Mouse (Mus musculus) testis, adult 2 months (tissue): ENCODE measurements at regions not wholly inside any gene's neighbourhood (a gene's known extent, or its start where the extent isn't known, plus 50 kb on each side); places are given as distances from the start of the nearest gene placed in this dataset.

Source experiments
- H3K27ac ChIP-seq: fragments of 200-500 bp; 2 replicates; pipeline ENCODE4 v1.5.1; 2012; ENCODE audit warnings: low read depth, low read length; ENCODE audit not compliant: control insufficient read depth, insufficient read depth
- H3K27me3 ChIP-seq: fragments of 200-500 bp; 2 replicates; pipeline ENCODE4 v1.6.1; 2012; ENCODE audit warnings: mild to moderate bottlenecking, low read length, moderate library complexity; ENCODE audit not compliant: control insufficient read depth, insufficient read depth
- H3K36me3 ChIP-seq: fragments of 200-500 bp; 2 replicates; pipeline ENCODE4 v1.6.1; 2012; ENCODE audit warnings: mild to moderate bottlenecking, low read length; ENCODE audit not compliant: control insufficient read depth, insufficient read depth
- H3K4me1 ChIP-seq: fragments of 200-500 bp; 2 replicates; pipeline ENCODE4 v1.6.1; 2012; ENCODE audit warnings: low read length; ENCODE audit not compliant: control insufficient read depth, insufficient read depth
- H3K4me3 ChIP-seq: fragments of 200-500 bp; 2 replicates; pipeline ENCODE4 v1.5.1; 2012; ENCODE audit warnings: low read depth, mild to moderate bottlenecking, low read length, moderate library complexity, mixed read lengths; ENCODE audit not compliant: control insufficient read depth
- CTCF ChIP-seq: fragments of 200-500 bp; IDR thresholded peaks from 2 replicates; pipeline ENCODE4 v1.5.1; 2012; ENCODE audit warnings: low read depth, mild to moderate bottlenecking, inconsistent platforms, low read length, moderate library complexity; ENCODE audit not compliant: control insufficient read depth, insufficient read depth, insufficient replicate concordance
- POLR2A ChIP-seq: fragments of 200-500 bp; IDR thresholded peaks from 2 replicates; pipeline ENCODE4 v1.6.1; 2012; ENCODE audit warnings: low read depth, mild to moderate bottlenecking, inconsistent platforms, low read length, moderate library complexity; ENCODE audit not compliant: control insufficient read depth

DNA sequence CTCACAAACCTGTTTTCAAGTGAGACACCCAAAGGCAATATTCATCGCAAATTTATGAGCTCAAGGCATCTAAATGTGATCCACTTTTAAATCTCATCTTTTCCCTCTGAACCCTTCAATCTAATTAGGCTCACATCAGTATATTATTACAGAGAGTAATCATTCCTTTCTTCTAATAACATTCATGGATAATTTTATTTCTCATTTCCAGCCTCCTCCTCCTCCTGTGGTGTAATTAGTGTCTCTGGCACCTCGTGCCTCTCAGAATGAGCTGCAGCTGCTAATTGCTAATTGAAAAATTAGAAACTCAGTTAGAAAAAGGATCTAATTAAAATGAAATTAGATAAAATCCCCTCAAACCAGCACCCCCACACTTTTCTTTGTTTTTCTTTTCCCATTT lies 420.5 kb upstream of the Camk1g start:
- H3K36me3 ChIP-seq = no peaks in the 10 kb centered on the region
- no peak overlapping the region for H3K27ac ChIP-seq
- TF ChIP-seq POLR2A = no peak
- no peak for TF ChIP-seq CTCF
- no peaks in the 10 kb centered on the region for H3K27me3 ChIP-seq
- H3K4me1 ChIP-seq = no peaks in the 10 kb centered on the region
- no peak overlapping the region for H3K4me3 ChIP-seq

GRCm38 (mm10) chr1:193788496-193788895 lies 418.4 kb upstream of the Camk1g start:
- TF ChIP-seq CTCF (no peak), POLR2A (no peak)
- no peak overlapping the region for H3K4me3 ChIP-seq
- H3K36me3 ChIP-seq = no peaks in the 10 kb centered on the region
- H3K27ac ChIP-seq = no peak overlapping the region
- H3K27me3 ChIP-seq = no peaks in the 10 kb centered on the region
- H3K4me1 ChIP-seq = no peaks in the 10 kb centered on the region

- Histone ChIP-seq H3K27ac (no peak overlapping the region), H3K4me1 (no peaks in the 10 kb centered on the region), H3K4me3 (no peak overlapping the region), H3K27me3 (no peaks in the 10 kb centered on the region), H3K36me3 (no peaks in the 10 kb centered on the region)
- TF ChIP-seq CTCF = no peak
- no peak for TF ChIP-seq POLR2A
Observed at GRCm38 (mm10) chr1:193787417-193787816, 417.3 kb upstream of the Camk1g start.

DNA sequence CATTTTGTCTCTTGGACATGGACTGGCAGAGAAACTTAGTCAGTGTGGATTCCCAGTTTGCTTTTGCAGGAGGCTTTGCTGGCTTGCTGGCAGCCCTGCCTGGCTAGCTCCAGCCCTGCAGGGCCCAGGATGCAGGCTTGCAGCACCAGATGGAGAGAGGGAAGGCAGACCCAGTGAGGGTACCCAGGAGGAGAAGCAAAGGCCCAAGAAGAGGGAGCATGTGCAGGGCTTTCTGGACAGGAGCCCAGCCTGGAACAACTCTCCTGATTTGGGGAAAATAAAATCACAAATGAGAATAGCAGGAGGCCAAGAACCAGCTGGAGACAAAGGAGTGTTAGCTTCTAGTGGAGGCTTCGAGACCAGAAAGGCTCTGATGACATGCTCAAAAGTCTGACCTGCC lies 414.9 kb upstream of the Camk1g start:
- Histone ChIP-seq H3K27ac (no peak overlapping the region), H3K4me1 (no peaks in the 10 kb centered on the region), H3K27me3 (no peaks in the 10 kb centered on the region), H3K36me3 (no peaks in the 10 kb centered on the region), H3K4me3 (no peak overlapping the region)
- TF ChIP-seq CTCF (no peak), POLR2A (no peak)

- H3K4me3 ChIP-seq = no peak overlapping the region
- TF ChIP-seq CTCF (no peak), POLR2A (no peak)
- no peaks in the 10 kb centered on the region for H3K4me1 ChIP-seq
- no peaks in the 10 kb centered on the region for H3K27me3 ChIP-seq
- no peak overlapping the region for H3K27ac ChIP-seq
- no peaks in the 10 kb centered on the region for H3K36me3 ChIP-seq
Observed at GRCm38 (mm10) chr1:193784526-193784925, 414.4 kb upstream of the Camk1g start.

DNA sequence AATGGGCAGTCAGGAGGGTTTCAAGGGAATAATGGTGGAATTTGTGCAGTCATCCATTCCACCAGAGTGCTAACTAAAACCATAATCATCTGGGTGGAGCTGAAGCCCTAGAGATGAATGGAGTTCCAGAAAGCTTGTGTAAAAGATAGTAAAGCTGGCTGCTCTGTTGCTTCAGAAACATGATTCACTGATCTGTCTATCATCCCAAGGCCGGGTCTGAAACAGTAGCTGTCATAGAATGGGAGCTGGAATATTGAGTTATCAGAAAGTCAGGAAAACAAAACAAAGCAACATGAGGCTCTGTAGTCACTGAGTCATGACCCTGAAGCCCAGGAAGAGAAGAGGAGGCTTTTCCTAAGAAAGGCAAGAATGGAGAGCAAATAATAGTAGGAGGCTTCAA lies 408.1 kb upstream of the Camk1g start:
- no peaks in the 10 kb centered on the region for H3K4me1 ChIP-seq
- H3K4me3 ChIP-seq = no peak overlapping the region
- no peaks in the 10 kb centered on the region for H3K27me3 ChIP-seq
- H3K36me3 ChIP-seq = no peaks in the 10 kb centered on the region
- TF ChIP-seq POLR2A (no peak), CTCF (no peak)
- H3K27ac ChIP-seq = no peak overlapping the region

- Histone ChIP-seq H3K4me3 (no peak overlapping the region), H3K36me3 (no peaks in the 10 kb centered on the region), H3K27ac (no peak overlapping the region), H3K27me3 (no peaks in the 10 kb centered on the region), H3K4me1 (no peaks in the 10 kb centered on the region)
- no peak for TF ChIP-seq CTCF
- no peak for TF ChIP-seq POLR2A
Observed at GRCm38 (mm10) chr1:193769546-193769945, 399.4 kb upstream of the Camk1g start.

- no peaks in the 10 kb centered on the region for H3K27me3 ChIP-seq
- no peak overlapping the region for H3K4me3 ChIP-seq
- no peaks in the 10 kb centered on the region for H3K4me1 ChIP-seq
- no peaks in the 10 kb centered on the region for H3K36me3 ChIP-seq
- no peak for TF ChIP-seq POLR2A
- no peak for TF ChIP-seq CTCF
- H3K27ac ChIP-seq = no peak overlapping the region
Observed at GRCm38 (mm10) chr1:193764103-193764502, 394.0 kb upstream of the Camk1g start.
